Mouse (Mus musculus) heart, embryonic 12.5 days (tissue): ENCODE measurements around the gene Scn1a. TPM values are rescaled to one million over a fixed set of nuclear protein-coding genes. Genes with fewer than 3 reads are reported as not detected.

Experiments
- ATAC-seq: fragments of 200-750 bp; cut with Nextera tagmentation; 2 replicates; pipeline ENCODE4 v1.8.0; 2017; ENCODE audit warnings: moderate TSS enrichment, moderate library complexity; ENCODE audit not compliant: insufficient number of reproducible peaks, low FRiP score
- H3K27ac ChIP-seq: fragments of 300-500 bp; sonication (generic); 2 replicates; pipeline ENCODE4 v1.5.1; 2016; ENCODE audit warnings: mild to moderate bottlenecking, moderate library complexity; ENCODE audit not compliant: poor library complexity, severe bottlenecking
- H3K27me3 ChIP-seq: fragments of 300-500 bp; sonication (generic); replicated peaks from 2 replicates; pipeline ENCODE4 v1.6.1; 2016; ENCODE audit warnings: mild to moderate bottlenecking, moderate library complexity
- H3K36me3 ChIP-seq: fragments of 300-500 bp; sonication (generic); 2 replicates; pipeline ENCODE4 v1.6.1; 2016; ENCODE audit warnings: mild to moderate bottlenecking, moderate library complexity
- H3K4me1 ChIP-seq: fragments of 300-500 bp; sonication (generic); replicated peaks from 2 replicates; pipeline ENCODE4 v1.6.1; 2016; ENCODE audit warnings: mild to moderate bottlenecking
- H3K4me2 ChIP-seq: fragments of 300-500 bp; sonication (generic); 2 replicates; pipeline ENCODE4 v1.6.1; 2016; ENCODE audit warnings: mild to moderate bottlenecking, moderate library complexity
- H3K4me3 ChIP-seq: fragments of 300-500 bp; sonication (generic); 2 replicates; pipeline ENCODE4 v1.5.1; 2016; ENCODE audit warnings: mild to moderate bottlenecking
- H3K9ac ChIP-seq: fragments of 300-500 bp; sonication (generic); 2 replicates; pipeline ENCODE4 v1.6.1; 2016; ENCODE audit warnings: mild to moderate bottlenecking, moderate library complexity
- H3K9me3 ChIP-seq: fragments of 300-500 bp; sonication (generic); replicated peaks from 2 replicates; pipeline ENCODE4 v1.6.1; 2016; ENCODE audit warnings: mild to moderate bottlenecking, moderate library complexity
- WGBS: fragments of 180-500 bp; shearing (Covaris S2); methylation state at CpG from one replicate; pipeline ENCODE4 v1.1.7; 2016; 5-methylcytosine and 5-hydroxymethylcytosine counted together
- polyA plus RNA-seq: library from polyadenylated mRNA; unstranded; fragments of >200 nt; fragmentation: Nextera tagmentation; extraction: Ambion mirVana; gene quantifications from 2 replicates; pipeline ENCODE4 v1.2.1, GENCODE M21; 2016

Scn1a gene
- polyA plus RNA-seq, 1 experiment from 2014 or later: 0.08 TPM

DNA sequence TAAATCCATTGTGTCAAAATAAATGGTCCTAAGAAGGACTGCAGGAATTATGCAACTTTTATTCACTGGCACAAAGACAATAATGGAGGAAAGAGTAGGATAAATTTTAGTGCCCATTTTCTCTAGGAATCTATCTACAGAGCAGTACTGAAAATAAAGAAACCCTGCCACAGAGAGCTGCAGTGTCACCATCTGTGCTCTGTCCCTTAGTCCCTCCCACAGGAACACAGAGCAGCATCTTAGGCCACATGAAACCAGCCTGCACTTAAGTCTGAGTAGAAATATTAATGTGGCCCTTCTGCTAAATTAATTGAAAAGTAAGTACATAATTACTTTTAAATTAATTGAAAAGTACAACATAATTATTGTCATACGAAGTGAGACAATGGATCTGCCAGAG is 196.6 kb downstream of the Scn1a start:
- Histone ChIP-seq H3K9ac (no peak overlapping the region), H3K4me2 (no peak overlapping the region), H3K27ac (no peak overlapping the region), H3K27me3 (no peaks in the 10 kb centered on the region), H3K9me3 (no peaks in the 10 kb centered on the region), H3K4me3 (no peak overlapping the region), H3K36me3 (peaks cover 30% of the 10 kb centered on the region), H3K4me1 (no peaks in the 10 kb centered on the region)
- WGBS: 93% methylated on average over 1 of the region's 1 CpGs
- no peak for ATAC-seq

DNA sequence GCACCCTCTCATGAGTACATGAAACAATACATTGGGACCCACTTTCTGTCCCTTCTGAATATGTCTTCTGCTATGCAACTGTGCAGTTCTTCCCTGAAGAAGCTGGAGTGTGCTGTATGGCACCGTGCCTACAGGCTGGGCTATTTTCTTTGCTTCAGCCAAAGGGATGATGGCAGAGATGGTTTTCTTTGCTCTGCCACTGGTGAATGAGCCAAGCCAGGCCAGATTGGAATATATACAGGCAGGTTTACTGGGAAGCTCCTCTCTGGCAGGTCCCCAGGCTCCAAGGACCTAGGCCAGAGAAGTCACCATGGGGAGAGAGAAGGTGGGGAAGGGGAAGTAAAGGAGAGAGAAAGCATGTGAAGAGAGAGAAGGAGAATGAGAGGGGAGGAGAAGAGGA is 200.3 kb downstream of the Scn1a start:
- H3K4me1 ChIP-seq: no peaks in the 10 kb centered on the region
- H3K9ac ChIP-seq: no peak overlapping the region
- WGBS: 86% methylated on average over 1 of the region's 1 CpGs
- no peak for ATAC-seq
- H3K27me3 ChIP-seq: no peaks in the 10 kb centered on the region
- H3K4me2 ChIP-seq: no peak overlapping the region
- no peak overlapping the region for H3K27ac ChIP-seq
- H3K9me3 ChIP-seq: no peaks in the 10 kb centered on the region
- peaks cover 11% of the 10 kb centered on the region for H3K36me3 ChIP-seq
- no peak overlapping the region for H3K4me3 ChIP-seq

DNA sequence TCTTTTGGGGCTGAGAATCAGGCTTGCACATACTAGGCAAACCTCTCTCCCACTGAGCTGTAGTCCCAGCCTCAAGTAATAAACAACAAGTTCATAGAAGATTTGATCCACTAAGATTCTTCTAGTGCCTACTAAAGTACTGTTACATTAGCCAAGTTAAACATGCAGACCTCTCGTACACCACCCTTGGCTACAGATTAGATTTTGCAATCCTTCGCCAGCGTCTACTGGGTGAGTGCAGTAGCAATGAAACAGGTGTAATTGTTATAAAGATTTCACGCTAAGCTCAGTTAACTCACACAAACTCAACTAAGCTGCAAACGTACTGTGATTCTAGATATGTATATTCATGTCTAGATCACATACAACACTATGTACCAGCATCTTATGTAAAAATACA is 201.8 kb downstream of the Scn1a start:
- Histone ChIP-seq H3K27me3 (no peaks in the 10 kb centered on the region), H3K4me2 (no peak overlapping the region), H3K9me3 (no peaks in the 10 kb centered on the region), H3K4me3 (no peak overlapping the region), H3K27ac (no peak overlapping the region), H3K36me3 (peaks cover 11% of the 10 kb centered on the region), H3K9ac (no peak overlapping the region), H3K4me1 (no peaks in the 10 kb centered on the region)
- 83% methylated on average over 5 of the region's 5 CpGs for WGBS
- ATAC-seq: no peak

DNA sequence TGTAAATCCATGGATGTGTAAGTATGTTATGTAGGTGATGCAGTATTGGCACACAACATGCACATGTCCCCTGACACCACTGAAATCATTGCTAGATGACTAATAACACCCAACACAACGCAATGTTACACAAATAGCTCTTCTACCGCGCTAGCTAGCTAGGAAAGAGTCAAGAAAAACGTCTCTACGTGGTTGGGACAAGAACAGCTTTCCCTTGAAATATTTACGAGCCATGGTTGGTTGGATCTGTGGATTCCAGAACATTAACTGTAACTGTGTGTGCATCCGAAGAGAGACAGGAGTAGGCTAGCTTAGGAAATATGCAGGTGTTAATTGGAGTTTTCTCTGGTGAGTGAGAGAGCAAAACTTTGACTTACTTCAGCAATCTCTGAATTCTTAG is 219.7 kb downstream of the Scn1a start:
- 92% methylated on average over 7 of the region's 7 CpGs for WGBS
- H3K27ac ChIP-seq: no peak overlapping the region
- ATAC-seq: no peak
- no peak overlapping the region for H3K4me3 ChIP-seq
- H3K9me3 ChIP-seq: no peaks in the 10 kb centered on the region
- H3K9ac ChIP-seq: no peak overlapping the region
- peaks cover 14% of the 10 kb centered on the region for H3K36me3 ChIP-seq
- H3K4me2 ChIP-seq: no peak overlapping the region
- H3K4me1 ChIP-seq: no peaks in the 10 kb centered on the region
- no peaks in the 10 kb centered on the region for H3K27me3 ChIP-seq

Other genes starting within 250 kb of the Scn1a start
- 7.3 and 8.5 TPM in 2 replicates for gene Ttc21b, start 184.2 kb downstream of the Scn1a start, polyA plus RNA-seq
- gene Scn9a, start 194.1 kb upstream of the Scn1a start, polyA plus RNA-seq: 0.03 and 0.04 TPM in 2 replicates